Mouse (Mus musculus): ENCODE data around the gene Zfp367. TPM values are rescaled to one million over a fixed set of nuclear protein-coding genes. Genes with fewer than 3 reads are reported as not detected.

Zfp367 gene
- polyA plus RNA-seq, 1 experiment from 2014 or later: 18.3 TPM

GRCm38 (mm10) chr13:64086036-64086435 lies 67.0 kb downstream of the Zfp367 start:
- no peaks in the 10 kb centered on the region for H3K27me3 ChIP-seq
- H3K36me3 ChIP-seq: no peaks in the 10 kb centered on the region
- ATAC-seq (ENCODE audit: low FRiP score, low read depth): no peak
- no peak overlapping the region for H3K4me2 ChIP-seq (replicated peaks)
- peaks cover 11% of the 10 kb centered on the region for H3K4me1 ChIP-seq
- WGBS: 80% methylated on average over 5 of the region's 5 CpGs
- H3K27ac ChIP-seq: no peak overlapping the region
- H3K4me3 ChIP-seq: no peak overlapping the region
- no peak overlapping the region for H3K9ac ChIP-seq
- no peaks in the 10 kb centered on the region for H3K9me3 ChIP-seq

- Histone ChIP-seq H3K4me2 (replicated peaks) (no peak overlapping the region), H3K9ac (no peak overlapping the region), H3K36me3 (no peaks in the 10 kb centered on the region), H3K4me1 (peaks cover 12% of the 10 kb centered on the region), H3K9me3 (no peaks in the 10 kb centered on the region), H3K27me3 (no peaks in the 10 kb centered on the region), H3K27ac (no peak overlapping the region), H3K4me3 (no peak overlapping the region)
- ATAC-seq (ENCODE audit: low FRiP score, low read depth): no peak
- WGBS: 82% methylated on average over 3 of the region's 3 CpGs
These were observed 69.7 kb downstream of the Zfp367 start for GRCm38 (mm10) chr13:64083331-64083730.

Other genes starting within 250 kb of the Zfp367 start
- gene Hsd17b3, start 64.0 kb downstream of the Zfp367 start, polyA plus RNA-seq (2015; fragmentation: Nextera tagmentation; extraction: Ambion mirVana): not detected in 2 replicates
- 4.5 and 5.3 TPM in 2 replicates for gene Slc35d2, start 23.8 kb downstream of the Zfp367 start, polyA plus RNA-seq (2015; fragmentation: Nextera tagmentation; extraction: Ambion mirVana)
- 25.6 and 28.2 TPM in 2 replicates for gene Habp4, start 8.6 kb upstream of the Zfp367 start, polyA plus RNA-seq (2015; fragmentation: Nextera tagmentation; extraction: Ambion mirVana)
- gene Cdc14b, start 122.1 kb upstream of the Zfp367 start, polyA plus RNA-seq (2015; fragmentation: Nextera tagmentation; extraction: Ambion mirVana): 17.0 and 22.0 TPM in 2 replicates
- 38.9 and 41.4 TPM in 2 replicates for gene Aaed1, start 159.5 kb upstream of the Zfp367 start, polyA plus RNA-seq (2015; fragmentation: Nextera tagmentation; extraction: Ambion mirVana)
- gene Ctsl, start 217.7 kb upstream of the Zfp367 start, polyA plus RNA-seq (2015; fragmentation: Nextera tagmentation; extraction: Ambion mirVana): 205 and 206 TPM in 2 replicates

All from limb, embryonic 13.5 days (tissue).